Mouse (Mus musculus): ENCODE results near the gene Gm5767. TPM values are rescaled to one million over a fixed set of nuclear protein-coding genes. Genes with fewer than 3 reads are reported as not detected.
"Not testable (repeated sequence)": the region's sequence is repeated elsewhere in the genome, so short reads cannot be mapped to it uniquely, and the experiment has no call there.

Gm5767 gene
- total RNA-seq, 2 experiments from 2014 or later, result not detected

DNA sequence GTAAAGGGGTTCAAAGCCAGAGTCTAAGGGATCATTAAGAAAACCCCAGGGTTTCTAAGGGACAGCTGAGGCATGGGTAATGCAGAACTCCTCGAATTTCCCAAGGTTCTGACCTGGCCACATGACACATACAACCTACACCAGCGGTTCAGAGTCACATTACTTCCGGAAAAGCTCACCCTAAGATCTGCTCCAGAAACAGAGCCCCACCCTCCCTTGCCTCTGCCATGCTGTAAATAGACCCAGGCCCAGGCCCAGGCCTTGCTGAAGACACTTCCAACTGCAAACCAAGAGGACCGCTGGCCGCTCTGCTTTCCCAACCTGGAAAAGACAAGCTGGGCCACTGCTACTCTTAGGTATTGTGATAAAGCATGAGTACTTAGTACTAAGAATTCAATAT is 34.3 kb downstream of the Gm5767 start:
- no peak for DNase-seq

DNA sequence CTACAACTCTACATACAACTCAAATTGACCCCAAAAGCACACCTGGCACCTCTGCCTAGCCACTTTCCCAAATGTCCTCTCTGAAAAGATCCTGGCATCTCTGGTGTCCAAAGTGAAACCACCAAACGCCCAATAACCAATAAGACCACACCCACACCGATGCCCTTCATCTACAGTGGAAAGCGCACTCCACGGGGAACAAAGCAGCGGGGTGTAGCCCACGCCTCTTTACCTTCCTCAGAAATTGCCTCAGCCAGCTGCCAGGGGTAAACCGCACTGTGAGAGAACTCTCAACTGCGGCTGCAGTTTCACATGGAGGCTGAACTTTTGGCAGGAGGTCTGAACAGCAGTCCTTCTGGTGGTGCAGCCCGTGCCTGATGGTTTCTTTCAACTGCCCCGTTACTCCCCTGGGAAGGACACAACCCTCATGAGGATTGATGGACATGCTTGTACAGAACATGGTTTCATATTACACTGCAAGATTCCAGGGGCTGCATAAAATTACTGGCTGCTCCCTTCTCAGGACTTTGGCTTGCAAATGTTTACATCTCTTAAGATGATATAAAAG is 35.0 kb downstream of the Gm5767 start:
- peak; percentile 49 for DNase-seq

DNA sequence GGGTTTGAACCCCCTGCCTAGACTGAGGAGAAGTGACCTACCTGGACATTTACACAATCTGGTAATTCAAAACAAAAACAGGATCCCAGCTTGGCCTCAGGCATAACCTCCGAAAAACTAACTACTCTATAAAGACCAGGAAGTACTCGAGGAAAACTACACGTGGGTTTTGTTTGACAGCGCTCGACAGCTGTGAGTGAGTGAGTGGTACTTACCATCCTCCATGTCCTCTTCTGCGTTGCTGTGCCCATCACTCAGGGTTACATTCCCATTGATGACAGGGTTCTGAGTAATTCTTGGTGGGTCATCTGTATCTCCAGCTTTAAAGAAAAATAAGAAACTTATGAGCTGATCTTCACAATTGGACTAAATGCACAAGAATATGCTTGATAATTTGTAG is 35.7 kb downstream of the Gm5767 start:
- no peak for DNase-seq

DNA sequence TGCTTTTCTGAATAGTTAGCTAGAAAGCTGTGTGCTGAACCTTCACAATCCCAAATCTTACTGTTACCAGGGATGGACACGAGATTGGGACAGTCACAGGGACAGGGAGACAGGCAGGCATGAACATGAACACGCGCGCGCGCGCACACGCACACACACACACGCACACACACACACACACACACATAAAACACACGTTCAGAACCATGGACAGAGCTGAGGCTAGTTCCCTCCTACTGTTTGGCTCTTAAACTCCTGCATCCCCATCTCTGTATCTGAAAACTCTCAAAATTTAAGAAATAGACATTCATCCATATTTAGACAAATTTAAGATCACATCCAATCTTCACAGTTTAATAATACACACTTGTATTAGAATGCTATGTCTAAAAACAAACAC is 37.2 kb downstream of the Gm5767 start:
- peak; percentile 34 for DNase-seq

DNA sequence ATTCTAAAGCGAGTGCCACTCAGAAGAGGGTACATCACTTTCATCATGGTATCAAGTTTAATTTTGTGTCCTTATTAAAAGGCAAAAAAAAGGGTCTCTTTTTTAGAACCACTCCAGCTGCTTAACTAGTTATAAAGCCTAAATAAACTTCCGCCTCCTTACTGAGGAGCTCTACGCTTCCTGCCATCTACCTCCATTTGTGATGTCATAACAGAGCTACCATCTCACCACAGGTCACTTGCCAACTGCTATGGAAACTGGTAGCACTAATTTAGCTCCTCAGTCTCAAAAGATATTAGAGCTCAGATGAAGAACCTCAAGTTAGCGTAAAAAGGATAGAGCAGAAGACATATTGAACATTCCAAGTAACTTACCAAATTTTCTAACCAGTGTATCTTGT is 39.9 kb downstream of the Gm5767 start:
- DNase-seq, result no peak

DNA sequence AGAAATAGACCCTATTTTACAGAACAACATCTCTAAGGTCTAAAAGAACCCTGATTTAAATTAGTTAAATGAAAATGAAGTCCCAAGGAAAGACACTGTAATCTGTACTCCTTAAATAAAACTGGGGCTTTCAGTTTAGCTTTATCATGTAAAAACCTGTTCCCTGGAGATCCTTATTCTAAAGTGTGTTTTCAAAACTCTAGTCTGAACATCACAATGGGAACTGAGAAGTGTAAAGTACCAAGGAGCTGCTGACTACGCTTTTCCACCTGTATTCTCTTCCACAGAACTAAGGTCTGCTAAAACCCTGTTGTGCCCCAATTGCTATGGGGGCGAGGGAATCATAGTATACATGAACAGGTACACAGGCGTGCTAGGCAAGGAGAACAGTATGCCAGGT is 43.5 kb downstream of the Gm5767 start:
- no peak for DNase-seq

DNA sequence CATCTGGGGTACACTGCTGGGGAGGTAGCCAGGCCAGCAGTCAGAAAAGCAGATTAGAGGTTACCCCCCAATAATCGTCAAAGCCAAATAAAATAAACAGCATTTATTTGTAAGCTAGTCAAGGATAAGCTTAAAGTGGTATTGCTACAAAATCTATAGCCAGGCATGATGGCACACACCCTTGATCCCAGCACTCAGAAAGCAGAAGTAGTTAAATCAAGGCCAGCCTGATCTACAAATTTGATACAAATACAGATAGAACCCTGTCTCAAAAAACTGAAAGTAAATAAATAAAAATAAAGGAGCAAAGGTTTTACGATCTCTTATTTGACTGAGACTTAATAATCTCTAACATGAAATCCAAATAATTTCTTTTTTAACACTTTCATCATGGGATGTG is 45.2 kb downstream of the Gm5767 start:
- DNase-seq, result no peak

DNA sequence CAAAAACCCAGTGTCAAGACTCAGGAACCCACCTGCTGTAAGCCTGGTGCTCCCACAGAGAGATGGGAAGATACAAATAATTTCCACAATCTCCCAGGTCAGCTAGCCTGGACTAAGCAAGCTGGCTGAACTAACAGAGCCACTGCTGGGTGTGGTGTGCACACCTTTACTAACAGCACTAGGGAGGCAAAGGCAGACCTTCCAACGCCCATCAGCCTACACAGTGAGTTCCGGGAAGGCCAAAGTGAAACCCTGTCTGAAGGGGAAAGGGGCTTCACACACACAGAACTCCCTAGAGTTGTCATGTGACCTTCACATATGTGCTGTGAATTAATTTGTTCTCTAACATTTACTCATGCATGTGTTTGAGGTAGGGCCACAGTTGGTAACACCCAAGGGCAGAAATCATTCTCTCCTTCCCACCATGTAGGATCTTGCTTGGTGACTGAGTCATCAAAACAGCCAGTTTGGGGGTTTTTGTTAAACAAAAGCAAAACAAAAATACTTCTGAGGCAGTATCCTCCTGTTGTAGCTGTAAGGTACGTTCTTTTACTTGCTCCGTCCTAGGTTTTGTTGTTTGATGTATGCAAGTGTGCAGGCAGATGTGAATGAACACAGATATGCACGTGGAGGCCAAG is 47.7 kb downstream of the Gm5767 start:
- DNase-seq, result no peak

DNA sequence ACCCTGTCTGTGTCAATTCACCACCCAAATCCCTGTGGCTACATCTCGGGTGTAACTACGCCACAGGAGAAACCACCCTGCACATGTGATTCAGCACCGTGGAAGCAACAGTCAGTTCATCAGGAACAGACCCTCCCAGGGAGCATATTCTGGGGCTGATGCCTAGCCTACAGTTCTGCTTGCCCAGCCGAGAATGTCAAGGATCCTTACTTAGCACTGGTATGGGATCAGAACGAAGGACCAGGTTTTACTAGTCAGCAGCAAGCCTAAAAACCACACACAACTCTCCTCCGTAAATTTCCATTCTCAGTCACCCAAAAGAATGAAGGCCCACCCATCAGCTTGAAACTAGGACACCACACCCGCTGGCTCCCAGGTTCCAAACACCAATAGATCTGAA is 51.1 kb downstream of the Gm5767 start:
- no peak for DNase-seq

DNA sequence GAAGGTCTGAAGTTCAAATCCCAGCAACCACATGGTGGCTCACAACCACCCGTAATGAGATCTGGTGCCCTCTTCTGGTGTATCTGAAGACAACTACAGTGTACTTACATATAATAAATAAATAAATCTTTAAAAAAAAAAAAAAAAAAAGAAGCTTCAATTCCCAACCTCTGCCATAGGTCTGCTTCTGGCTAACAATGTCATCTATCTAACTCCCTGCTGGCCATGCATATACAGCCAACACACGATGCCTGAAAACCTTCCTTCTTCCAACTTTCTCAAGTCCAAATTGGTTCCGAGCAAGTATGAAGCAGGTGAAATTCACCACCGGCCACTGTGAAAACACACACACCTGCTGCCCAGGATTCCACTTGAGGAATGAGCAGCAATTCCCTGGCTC is 51.9 kb downstream of the Gm5767 start:
- not testable (repeated sequence) for DNase-seq

Other genes starting within 250 kb of the Gm5767 start
- gene Mettl22, start 210.0 kb upstream of the Gm5767 start, total RNA-seq (2021), result 10 to 100 TPM; 30.3 to 34.3 TPM
- gene Abat, start 167.3 kb upstream of the Gm5767 start, total RNA-seq (2021), result 1 to 10 TPM; 6.3 to 7.6 TPM
- gene Pmm2, start 43.1 kb upstream of the Gm5767 start, total RNA-seq (2021), result 10 to 100 TPM; 36.5 to 39.0 TPM
- 10 to 100 TPM; 12.7 to 13.1 TPM for gene Tmem186, start 43.1 kb upstream of the Gm5767 start, total RNA-seq (2021)
- gene Carhsp1, start 8.6 kb upstream of the Gm5767 start, total RNA-seq (2021), result 10 to 100 TPM; 52.8 to 56.0 TPM
- 10 to 100 TPM; 93.2 to 93.6 TPM for gene Usp7, start 111.5 kb downstream of the Gm5767 start, total RNA-seq (2021)
- 100 to 1,000 TPM; 105 to 115 TPM for gene 1810013L24Rik, start 149.3 kb downstream of the Gm5767 start, total RNA-seq (2021)

All from heart, postnatal 4 days (tissue).